Mouse (Mus musculus) embryonic facial prominence, embryonic 15.5 days (tissue): ENCODE data around the gene Maml3. TPM values are rescaled to one million over a fixed set of nuclear protein-coding genes. Genes with fewer than 3 reads are reported as not detected.

Experiments
- ATAC-seq: fragments of 200-750 bp; cut with Nextera tagmentation; 2 replicates; pipeline ENCODE4 v1.8.0; 2017; ENCODE audit warnings: low read depth, moderate TSS enrichment; ENCODE audit not compliant: insufficient number of reproducible peaks, low FRiP score, low TSS enrichment
- H3K27ac ChIP-seq: fragments of 300-500 bp; sonication (generic); replicated peaks from 2 replicates; pipeline ENCODE4 v1.5.1; 2015; ENCODE audit warnings: mild to moderate bottlenecking, inconsistent platforms
- H3K27me3 ChIP-seq: fragments of 300-500 bp; sonication (generic); 2 replicates; pipeline ENCODE4 v1.6.1; 2015; ENCODE audit warnings: inconsistent platforms
- H3K36me3 ChIP-seq: fragments of 300-500 bp; sonication (generic); 2 replicates; pipeline ENCODE4 v1.6.1; 2015; ENCODE audit warnings: mild to moderate bottlenecking, inconsistent platforms
- H3K4me1 ChIP-seq: fragments of 300-500 bp; sonication (generic); 2 replicates; pipeline ENCODE4 v1.6.1; 2015; ENCODE audit warnings: inconsistent platforms
- H3K4me2 ChIP-seq: fragments of 300-500 bp; sonication (generic); replicated peaks from 2 replicates; pipeline ENCODE4 v1.6.1; 2015; ENCODE audit warnings: mild to moderate bottlenecking, inconsistent platforms
- H3K4me3 ChIP-seq: fragments of 300-500 bp; sonication (generic); replicated peaks from 2 replicates; pipeline ENCODE4 v1.5.1; 2015; ENCODE audit warnings: mild to moderate bottlenecking, inconsistent platforms
- H3K9ac ChIP-seq: fragments of 300-500 bp; sonication (generic); 2 replicates; pipeline ENCODE4 v1.6.1; 2015; ENCODE audit warnings: inconsistent platforms
- H3K9me3 ChIP-seq: fragments of 300-500 bp; sonication (generic); replicated peaks from 2 replicates; pipeline ENCODE4 v1.6.1; 2016; ENCODE audit warnings: inconsistent platforms
- WGBS: fragments of 180-500 bp; shearing (Covaris S2); methylation state at CpG from one replicate; pipeline ENCODE4 v1.1.7; 2015; 5-methylcytosine and 5-hydroxymethylcytosine counted together
- polyA plus RNA-seq: library from polyadenylated mRNA; unstranded; fragments of >200 nt; fragmentation: Nextera tagmentation; extraction: Ambion mirVana; gene quantifications from 2 replicates; pipeline ENCODE4 v1.2.1, GENCODE M21; 2015

The Maml3 gene
- polyA plus RNA-seq, 1 experiment from 2014 or later: 6.5 TPM

- 62% methylated on average over 3 of the region's 3 CpGs for WGBS
- H3K27me3 ChIP-seq: no peaks in the 10 kb centered on the region
- H3K4me3 ChIP-seq: no peak overlapping the region
- ATAC-seq: no peak
- no peaks in the 10 kb centered on the region for H3K9me3 ChIP-seq
- H3K36me3 ChIP-seq: no peaks in the 10 kb centered on the region
- H3K4me1 ChIP-seq: peaks cover 10% of the 10 kb centered on the region
- H3K4me2 ChIP-seq: no peak overlapping the region
- H3K9ac ChIP-seq: no peak overlapping the region
- no peak overlapping the region for H3K27ac ChIP-seq
These were observed 38.7 kb downstream of the Maml3 start for GRCm38 (mm10) chr3:52066142-52066541.

GRCm38 (mm10) chr3:52063261-52063655 lies 41.6 kb downstream of the Maml3 start:
- Histone ChIP-seq H3K27me3 (no peaks in the 10 kb centered on the region), H3K9me3 (no peaks in the 10 kb centered on the region), H3K9ac (no peak overlapping the region), H3K4me2 (no peak overlapping the region), H3K36me3 (no peaks in the 10 kb centered on the region), H3K4me3 (no peak overlapping the region), H3K27ac (no peak overlapping the region), H3K4me1 (no peaks in the 10 kb centered on the region)
- WGBS: 64% methylated on average over 3 of the region's 3 CpGs
- ATAC-seq: no peak

- Histone ChIP-seq H3K9ac (no peak overlapping the region), H3K27ac (no peak overlapping the region), H3K4me3 (no peak overlapping the region), H3K4me1 (no peaks in the 10 kb centered on the region), H3K9me3 (no peaks in the 10 kb centered on the region), H3K4me2 (no peak overlapping the region), H3K36me3 (no peaks in the 10 kb centered on the region), H3K27me3 (no peaks in the 10 kb centered on the region)
- 55% methylated on average over 11 of the region's 11 CpGs for WGBS
- ATAC-seq: no peak
These were observed 42.3 kb downstream of the Maml3 start for GRCm38 (mm10) chr3:52062389-52063260.

GRCm38 (mm10) chr3:52061472-52062388 lies 43.1 kb downstream of the Maml3 start:
- no peak for ATAC-seq
- no peaks in the 10 kb centered on the region for H3K36me3 ChIP-seq
- H3K9me3 ChIP-seq: no peaks in the 10 kb centered on the region
- no peak overlapping the region for H3K4me3 ChIP-seq
- no peak overlapping the region for H3K27ac ChIP-seq
- no peak overlapping the region for H3K9ac ChIP-seq
- no peaks in the 10 kb centered on the region for H3K27me3 ChIP-seq
- WGBS: 40% methylated on average over 8 of the region's 8 CpGs
- H3K4me1 ChIP-seq: no peaks in the 10 kb centered on the region
- H3K4me2 ChIP-seq: no peak overlapping the region

GRCm38 (mm10) chr3:52060886-52061285 lies 44.0 kb downstream of the Maml3 start:
- no peak overlapping the region for H3K9ac ChIP-seq
- no peaks in the 10 kb centered on the region for H3K27me3 ChIP-seq
- no peaks in the 10 kb centered on the region for H3K9me3 ChIP-seq
- no peak for ATAC-seq
- 85% methylated on average over 7 of the region's 7 CpGs for WGBS
- no peak overlapping the region for H3K4me2 ChIP-seq
- H3K4me3 ChIP-seq: no peak overlapping the region
- no peak overlapping the region for H3K27ac ChIP-seq
- no peaks in the 10 kb centered on the region for H3K4me1 ChIP-seq
- no peaks in the 10 kb centered on the region for H3K36me3 ChIP-seq

- H3K4me2 ChIP-seq: no peak overlapping the region
- H3K27ac ChIP-seq: 0 out of 2 replicates have a peak overlapping the region, but pooled peaks have one; percentile 7
- no peaks in the 10 kb centered on the region for H3K36me3 ChIP-seq
- H3K27me3 ChIP-seq: no peaks in the 10 kb centered on the region
- no peak for ATAC-seq
- H3K4me1 ChIP-seq: peaks cover 14% of the 10 kb centered on the region
- 35% methylated on average over 2 of the region's 2 CpGs for WGBS
- no peak overlapping the region for H3K4me3 ChIP-seq
- H3K9me3 ChIP-seq: no peaks in the 10 kb centered on the region
- no peak overlapping the region for H3K9ac ChIP-seq
These were observed 53.1 kb downstream of the Maml3 start for GRCm38 (mm10) chr3:52051801-52052200.

GRCm38 (mm10) chr3:52048082-52048481 lies 56.8 kb downstream of the Maml3 start:
- Histone ChIP-seq H3K36me3 (no peaks in the 10 kb centered on the region), H3K9ac (no peak overlapping the region), H3K4me3 (no peak overlapping the region), H3K27ac (0 out of 2 replicates have a peak overlapping the region, but pooled peaks have one; percentile 95), H3K4me2 (no peak overlapping the region), H3K9me3 (no peaks in the 10 kb centered on the region), H3K4me1 (peaks cover 46% of the 10 kb centered on the region), H3K27me3 (no peaks in the 10 kb centered on the region)
- no peak for ATAC-seq
- WGBS: 66% methylated on average over 14 of the region's 14 CpGs

GRCm38 (mm10) chr3:52047537-52047936 lies 57.3 kb downstream of the Maml3 start:
- no peak for ATAC-seq
- 72% methylated on average over 8 of the region's 8 CpGs for WGBS
- Histone ChIP-seq H3K9me3 (no peaks in the 10 kb centered on the region), H3K27ac (peak overlapping the region; percentile 95), H3K4me1 (peaks cover 46% of the 10 kb centered on the region), H3K36me3 (no peaks in the 10 kb centered on the region), H3K4me2 (no peak overlapping the region), H3K27me3 (no peaks in the 10 kb centered on the region), H3K4me3 (no peak overlapping the region), H3K9ac (no peak overlapping the region)

GRCm38 (mm10) chr3:52046895-52047372 lies 57.9 kb downstream of the Maml3 start:
- peak overlapping the region; percentile 18; the same call in 1 of the 2 replicates for H3K9ac ChIP-seq
- H3K4me3 ChIP-seq: peak overlapping the region; percentile 35
- peak overlapping the region; percentile 61 for H3K4me2 ChIP-seq
- H3K27ac ChIP-seq: peak overlapping the region; percentile 95
- no peaks in the 10 kb centered on the region for H3K27me3 ChIP-seq
- peak; percentile 83 for ATAC-seq
- no peaks in the 10 kb centered on the region for H3K9me3 ChIP-seq
- WGBS: 2% methylated on average over 13 of the region's 13 CpGs
- peaks cover 46% of the 10 kb centered on the region for H3K4me1 ChIP-seq
- H3K36me3 ChIP-seq: no peaks in the 10 kb centered on the region

GRCm38 (mm10) chr3:52046027-52046700 lies 58.7 kb downstream of the Maml3 start:
- peak; percentile 87 for ATAC-seq
- peak overlapping the region; percentile 18; the same call in 1 of the 2 replicates for H3K9ac ChIP-seq
- H3K36me3 ChIP-seq: no peaks in the 10 kb centered on the region
- peak overlapping the region; percentile 35 for H3K4me3 ChIP-seq
- no peaks in the 10 kb centered on the region for H3K27me3 ChIP-seq
- H3K4me2 ChIP-seq: peak overlapping the region; percentile 61
- peaks cover 46% of the 10 kb centered on the region for H3K4me1 ChIP-seq
- H3K9me3 ChIP-seq: no peaks in the 10 kb centered on the region
- 1% methylated on average over 20 of the region's 20 CpGs for WGBS
- H3K27ac ChIP-seq: peak overlapping the region; percentile 95
